Mouse (Mus musculus) left cerebral cortex, postnatal 14 days (tissue): ENCODE measurements at regions not wholly inside any gene's neighbourhood (a gene's known extent, or its start where the extent isn't known, plus 50 kb on each side); places are given as distances from the start of the nearest gene placed in this dataset.

Source experiments
- DNase-seq, 2 experiments: peaks; one replicate each; pipeline ENCODE4 v3.0.0; 2021 to 2022; ENCODE audit warnings: low spot score in 2 of 2, mixed read lengths in 1 of 2
- intact Hi-C: fragments of 180-260 bp; cut with DNase I; formaldehyde crosslinking; loops from one replicate; pipeline ENCODE4 v1.15.1; 2025

GRCm38 (mm10) chr17:64491922-64492353 is 108.6 kb upstream of the Man2a1 start:
- DNase-seq = no peak
- intact Hi-C loops = no loop called here

- no peak for DNase-seq
- intact Hi-C loops = no loop called here
Measured at GRCm38 (mm10) chr17:64492614-64493269, 107.8 kb upstream of the Man2a1 start.

- intact Hi-C loops = no loop called here
- no peak for DNase-seq
Measured at GRCm38 (mm10) chr17:64499281-64499997, 101.1 kb upstream of the Man2a1 start.

GRCm38 (mm10) chr17:64502376-64502775 is 98.2 kb upstream of the Man2a1 start:
- intact Hi-C loops = no loop called here
- DNase-seq = no peak

- DNase-seq = no peak
- intact Hi-C loops = no loop called here
Measured at GRCm38 (mm10) chr17:64505956-64506355, 94.6 kb upstream of the Man2a1 start.

GRCm38 (mm10) chr17:64511139-64511779 is 89.3 kb upstream of the Man2a1 start:
- DNase-seq = peak; percentile 37 to 48
- intact Hi-C loops = no loop called here

- DNase-seq = no peak
- intact Hi-C loops = no loop called here
Measured at GRCm38 (mm10) chr17:64522213-64522612, 78.3 kb upstream of the Man2a1 start.

- intact Hi-C loops = no loop called here
- DNase-seq = no peak
Measured at GRCm38 (mm10) chr17:64523899-64524298, 76.6 kb upstream of the Man2a1 start.

- intact Hi-C loops = no loop called here
- DNase-seq = no peak
Measured at GRCm38 (mm10) chr17:64527817-64528216, 72.7 kb upstream of the Man2a1 start.

- intact Hi-C loops = no loop called here
- no peak for DNase-seq
Measured at GRCm38 (mm10) chr17:64528476-64528875, 72.1 kb upstream of the Man2a1 start.

GRCm38 (mm10) chr17:64529296-64529994 is 71.1 kb upstream of the Man2a1 start:
- intact Hi-C loops = no loop called here
- DNase-seq = no peak

GRCm38 (mm10) chr17:64531150-64531549 is 69.4 kb upstream of the Man2a1 start:
- no peak for DNase-seq
- intact Hi-C loops = no loop called here

- DNase-seq = no peak
- intact Hi-C loops = no loop called here
Measured at GRCm38 (mm10) chr17:64534323-64534722, 66.2 kb upstream of the Man2a1 start.

- DNase-seq = no peak
- intact Hi-C loops = no loop called here
Measured at GRCm38 (mm10) chr17:64538520-64538953, 62.0 kb upstream of the Man2a1 start.

- no peak for DNase-seq
- intact Hi-C loops = no loop called here
Measured at GRCm38 (mm10) chr17:64540411-64540810, 60.1 kb upstream of the Man2a1 start.

- no peak for DNase-seq
- intact Hi-C loops = no loop called here
Measured at GRCm38 (mm10) chr17:64548536-64548935, 52.0 kb upstream of the Man2a1 start.

GRCm38 (mm10) chr17:64550034-64550433 is 50.5 kb upstream of the Man2a1 start:
- intact Hi-C loops = no loop called here
- DNase-seq = no peak
